Mouse (Mus musculus): ENCODE results near the gene Tnfrsf25. TPM values are rescaled to one million over a fixed set of nuclear protein-coding genes. Genes with fewer than 3 reads are reported as not detected.

Tnfrsf25 gene
- total RNA-seq, 2 experiments from 2014 or later = 1.4 to 1.6 TPM

Other genes with a start within 250 kb of the Tnfrsf25 start
- 100 to 1,000 TPM in 1 of 2 experiments, 10 to 100 TPM in 1; 81.4 to 103 TPM for gene Dnajc11, start 182.2 kb upstream of the Tnfrsf25 start, total RNA-seq (2021)
- 10 to 100 TPM; 10.5 to 14.9 TPM for gene Thap3, start 126.9 kb upstream of the Tnfrsf25 start, total RNA-seq (2021)
- 1 to 10 TPM; 5.4 to 5.9 TPM for gene Phf13, start 119.7 kb upstream of the Tnfrsf25 start, total RNA-seq (2021)
- gene Klhl21, start 107.1 kb upstream of the Tnfrsf25 start, total RNA-seq (2021) = 10 to 100 TPM; 82.1 to 83.9 TPM
- gene Zbtb48, start 88.3 kb upstream of the Tnfrsf25 start, total RNA-seq (2021) = 1 to 10 TPM; 3.4 to 3.6 TPM
- gene Tas1r1, start 77.4 kb upstream of the Tnfrsf25 start, total RNA-seq (2021) = under 1 TPM; 0.10 to 0.13 TPM
- gene Nol9, start 76.6 kb upstream of the Tnfrsf25 start, total RNA-seq (2021) = 10 to 100 TPM; 10.2 to 11.9 TPM
- 10 to 100 TPM; 10.9 to 15.9 TPM for gene Plekhg5, start 43.4 kb upstream of the Tnfrsf25 start, total RNA-seq (2021)
- 1 to 10 TPM; 2.5 to 2.7 TPM for gene Espn, start 36.4 kb downstream of the Tnfrsf25 start, total RNA-seq (2021)
- gene Hes2, start 42.9 kb downstream of the Tnfrsf25 start, total RNA-seq (2021) = not detected
- gene Acot7, start 62.2 kb downstream of the Tnfrsf25 start, total RNA-seq (2021) = 10 to 100 TPM; 61.9 to 66.2 TPM
- 10 to 100 TPM in 1 of 2 experiments, 1 to 10 TPM in 1; 8.0 to 10.2 TPM for gene Gpr153, start 158.3 kb downstream of the Tnfrsf25 start, total RNA-seq (2021)
- not detected for gene Hes3, start 175.7 kb downstream of the Tnfrsf25 start, total RNA-seq (2021)
- gene Icmt, start 181.3 kb downstream of the Tnfrsf25 start, total RNA-seq (2021) = 10 to 100 TPM; 25.7 to 32.2 TPM
- gene Rnf207, start 203.1 kb downstream of the Tnfrsf25 start, total RNA-seq (2021) = 10 to 100 TPM; 38.8 to 46.0 TPM
- 100 to 1,000 TPM; 275 to 290 TPM for gene Rpl22, start 209.8 kb downstream of the Tnfrsf25 start, total RNA-seq (2021)
- gene Chd5, start 222.7 kb downstream of the Tnfrsf25 start, total RNA-seq (2021) = under 1 TPM; 0.20 to 0.36 TPM